Mouse (Mus musculus) kidney, postnatal 0 days (tissue): ENCODE results near the gene Gstm4. TPM values are rescaled to one million over a fixed set of nuclear protein-coding genes. Genes with fewer than 3 reads are reported as not detected.

Source experiments
- ATAC-seq: fragments of 200-750 bp; cut with Nextera tagmentation; replicated peaks from 2 replicates; pipeline ENCODE4 v1.8.0; 2017; ENCODE audit warnings: low read depth, moderate number of reproducible peaks, moderate TSS enrichment, moderate library complexity; ENCODE audit not compliant: low FRiP score
- DNase-seq: peaks from one replicate; pipeline ENCODE4 v3.0.0-alpha.2; 2016; ENCODE audit warnings: low spot score
- H3K27ac ChIP-seq: fragments of 300-500 bp; sonication (generic); 2 replicates; pipeline ENCODE4 v1.5.1; 2014; ENCODE audit warnings: mild to moderate bottlenecking
- H3K27me3 ChIP-seq: fragments of 300-500 bp; sonication (generic); 2 replicates; pipeline ENCODE4 v1.6.1; 2014; ENCODE audit warnings: low read length, mixed read lengths; ENCODE audit not compliant: insufficient read depth
- H3K36me3 ChIP-seq: fragments of 300-500 bp; sonication (generic); 2 replicates; pipeline ENCODE4 v1.6.1; 2014; ENCODE audit warnings: low read length, mixed read lengths; ENCODE audit not compliant: insufficient read depth
- H3K4me1 ChIP-seq: fragments of 300-500 bp; sonication (generic); replicated peaks from 2 replicates; pipeline ENCODE4 v1.6.1; 2014; ENCODE audit warnings: antibody characterized with exemption, low read length, mixed read lengths; ENCODE audit not compliant: insufficient read depth
- H3K4me2 ChIP-seq: fragments of 300-500 bp; sonication (generic); 2 replicates; pipeline ENCODE4 v1.6.1; 2014; ENCODE audit warnings: mild to moderate bottlenecking, low read length, moderate library complexity, mixed read lengths
- H3K4me3 ChIP-seq: fragments of 300-500 bp; sonication (generic); replicated peaks from 2 replicates; pipeline ENCODE4 v1.5.1; 2014; ENCODE audit warnings: low read depth, low read length
- H3K9ac ChIP-seq: fragments of 300-500 bp; sonication (generic); 2 replicates; pipeline ENCODE4 v1.6.1; 2014; ENCODE audit warnings: low read depth, low read length
- H3K9me3 ChIP-seq: fragments of 300-500 bp; sonication (generic); replicated peaks from 2 replicates; pipeline ENCODE4 v1.6.1; 2016; ENCODE audit warnings: low read length, inconsistent platforms, mixed read lengths
- CTCF ChIP-seq: IDR thresholded peaks from 2 replicates; pipeline ENCODE4 v1.5.1; 2016; ENCODE audit warnings: antibody characterized with exemption, low read depth, mild to moderate bottlenecking, moderate library complexity
- WGBS: fragments of 180-500 bp; shearing (Covaris S2); extraction: QIAGEN DNeasy Blood & Tissue Kit; methylation state at CpG from one replicate; pipeline ENCODE4 v1.1.7; 2014; 5-methylcytosine and 5-hydroxymethylcytosine counted together
- polyA plus RNA-seq: library from polyadenylated mRNA; unstranded; fragments of >200 nt; fragmentation: Nextera tagmentation; extraction: Ambion mirVana; gene quantifications from 2 replicates; pipeline ENCODE4 v1.2.1, GENCODE M21; 2015

Gene Gstm4
- polyA plus RNA-seq = 21.8 and 22.1 TPM in 2 replicates

GRCm38 (mm10) chr3:108044394-108045140 lies at the start of gene Gstm4:
Gene Gstm4 (minus strand): TSS chr3:108044894.
- Histone ChIP-seq H3K36me3 (no peaks in the 10 kb centered on the region), H3K4me2 (peak within 1 kb of the TSS; percentile 88), H3K27me3 (no peaks in the 10 kb centered on the region), H3K9ac (peak within 1 kb of the TSS; percentile 66), H3K9me3 (no peaks in the 10 kb centered on the region), H3K4me3 (peak within 1 kb of the TSS; percentile 50), H3K27ac (peak within 1 kb of the TSS; percentile 63), H3K4me1 (peaks cover 10% of the 10 kb centered on the region; the same call in 1 of the 2 replicates)
- WGBS = 7% methylated on average over 29 of the region's 29 CpGs
- ATAC-seq (peak; percentile 93), DNase-seq (peak; percentile 95)
- TF ChIP-seq CTCF = peak; percentile 32; the same call in 1 of the 2 replicates

GRCm38 (mm10) chr3:108094146-108094545 lies 49.5 kb upstream of the Gstm4 start:
- ATAC-seq = no peak
- no peaks in the 10 kb centered on the region for H3K4me1 ChIP-seq
- H3K4me3 ChIP-seq = no peak overlapping the region
- H3K27ac ChIP-seq = no peak overlapping the region
- no peaks in the 10 kb centered on the region for H3K27me3 ChIP-seq
- no peak for DNase-seq
- WGBS = 88% methylated on average over 1 of the region's 1 CpGs
- TF ChIP-seq CTCF = no peak
- H3K9me3 ChIP-seq = no peaks in the 10 kb centered on the region
- no peak overlapping the region for H3K9ac ChIP-seq
- H3K4me2 ChIP-seq = no peak overlapping the region
- no peaks in the 10 kb centered on the region for H3K36me3 ChIP-seq

- H3K36me3 ChIP-seq = no peaks in the 10 kb centered on the region
- no peaks in the 10 kb centered on the region for H3K27me3 ChIP-seq
- H3K9ac ChIP-seq = no peak overlapping the region
- no peak for TF ChIP-seq CTCF
- no peaks in the 10 kb centered on the region for H3K9me3 ChIP-seq
- DNase-seq (no peak), ATAC-seq (no peak)
- no peak overlapping the region for H3K4me3 ChIP-seq
- 58% methylated on average over 6 of the region's 6 CpGs for WGBS
- H3K4me1 ChIP-seq = no peaks in the 10 kb centered on the region
- H3K27ac ChIP-seq = no peak overlapping the region
- no peak overlapping the region for H3K4me2 ChIP-seq
These were observed 48.6 kb upstream of the Gstm4 start for GRCm38 (mm10) chr3:108093306-108093705.

GRCm38 (mm10) chr3:108092536-108093115 lies 47.9 kb upstream of the Gstm4 start, which contains the start of gene Gnat2:
Gene Gnat2 (plus strand): TSS chr3:108092789.
- Histone ChIP-seq H3K4me1 (no peaks in the 10 kb centered on the region), H3K9ac (no peak within 1 kb of the TSS), H3K27ac (no peak within 1 kb of the TSS), H3K36me3 (no peaks in the 10 kb centered on the region), H3K4me3 (no peak within 1 kb of the TSS), H3K4me2 (no peak within 1 kb of the TSS), H3K27me3 (no peaks in the 10 kb centered on the region), H3K9me3 (no peaks in the 10 kb centered on the region)
- DNase-seq (no peak), ATAC-seq (no peak)
- 80% methylated on average over 15 of the region's 15 CpGs for WGBS
- no peak for TF ChIP-seq CTCF

- H3K9ac ChIP-seq = no peak overlapping the region
- H3K36me3 ChIP-seq = no peaks in the 10 kb centered on the region
- H3K4me3 ChIP-seq = no peak overlapping the region
- H3K4me2 ChIP-seq = no peak overlapping the region
- no peak overlapping the region for H3K27ac ChIP-seq
- no peaks in the 10 kb centered on the region for H3K9me3 ChIP-seq
- ATAC-seq (no peak), DNase-seq (no peak)
- no peak for TF ChIP-seq CTCF
- 69% methylated on average over 6 of the region's 6 CpGs for WGBS
- H3K4me1 ChIP-seq = peaks cover 3% of the 10 kb centered on the region; the same call in 1 of the 2 replicates
- no peaks in the 10 kb centered on the region for H3K27me3 ChIP-seq
These were observed 47.3 kb upstream of the Gstm4 start for GRCm38 (mm10) chr3:108092030-108092429.

GRCm38 (mm10) chr3:108090561-108090960 lies 45.9 kb upstream of the Gstm4 start:
- ATAC-seq = no peak
- Histone ChIP-seq H3K27me3 (no peaks in the 10 kb centered on the region), H3K9me3 (no peaks in the 10 kb centered on the region), H3K4me3 (no peak overlapping the region), H3K9ac (no peak overlapping the region), H3K27ac (no peak overlapping the region), H3K4me2 (no peak overlapping the region), H3K4me1 (peaks cover 8% of the 10 kb centered on the region; the same call in 1 of the 2 replicates), H3K36me3 (no peaks in the 10 kb centered on the region)
- 94% methylated on average over 2 of the region's 2 CpGs for WGBS
- TF ChIP-seq CTCF = no peak
- DNase-seq = no peak
